Mouse (Mus musculus) monocyte, adult 2 months (primary cell): ENCODE data around the gene Hdac4.

Source experiments
- DNase-seq, 2 experiments: peaks; one replicate each; pipeline ENCODE4 v3.0.0; 2022; ENCODE audit warnings: low spot score in 2 of 2, low read depth in 1 of 2

The Hdac4 gene

GRCm38 (mm10) chr1:91978443-91978842, 217.1 kb downstream of the Hdac4 start:
- DNase-seq: no peak

GRCm38 (mm10) chr1:91968710-91969379, 226.7 kb downstream of the Hdac4 start:
- DNase-seq: no peak

- no peak for DNase-seq
These were observed 228.5 kb downstream of the Hdac4 start for GRCm38 (mm10) chr1:91967041-91967440.

- no peak for DNase-seq
These were observed 230.8 kb downstream of the Hdac4 start for GRCm38 (mm10) chr1:91964486-91965335.

GRCm38 (mm10) chr1:91962256-91962655, 233.2 kb downstream of the Hdac4 start:
- DNase-seq: peak in 1 of 2 experiments; percentile 25

- DNase-seq: no peak
These were observed 234.3 kb downstream of the Hdac4 start for GRCm38 (mm10) chr1:91961231-91961630.

- no peak for DNase-seq
These were observed 235.6 kb downstream of the Hdac4 start for GRCm38 (mm10) chr1:91959891-91960290.

GRCm38 (mm10) chr1:91959044-91959443, 236.5 kb downstream of the Hdac4 start:
- DNase-seq: no peak

GRCm38 (mm10) chr1:91956229-91956628, 239.3 kb downstream of the Hdac4 start:
- DNase-seq: no peak

- no peak for DNase-seq
These were observed 240.5 kb downstream of the Hdac4 start for GRCm38 (mm10) chr1:91954954-91955353.

GRCm38 (mm10) chr1:91952912-91953311, 242.6 kb downstream of the Hdac4 start:
- no peak for DNase-seq

GRCm38 (mm10) chr1:91947441-91947840, 248.1 kb downstream of the Hdac4 start:
- DNase-seq: no peak

GRCm38 (mm10) chr1:91942583-91942982, 252.9 kb downstream of the Hdac4 start:
- DNase-seq: no peak

- DNase-seq: no peak
These were observed 253.5 kb downstream of the Hdac4 start for GRCm38 (mm10) chr1:91942031-91942430.

- no peak for DNase-seq
These were observed 254.4 kb downstream of the Hdac4 start for GRCm38 (mm10) chr1:91941094-91941493.

- DNase-seq: no peak
These were observed 260.3 kb downstream of the Hdac4 start for GRCm38 (mm10) chr1:91935171-91935570.

- no peak for DNase-seq
These were observed 261.8 kb downstream of the Hdac4 start for GRCm38 (mm10) chr1:91933681-91934080.

GRCm38 (mm10) chr1:91932221-91932620, 263.3 kb downstream of the Hdac4 start:
- no peak for DNase-seq

GRCm38 (mm10) chr1:91931786-91932185, 263.7 kb downstream of the Hdac4 start:
- no peak for DNase-seq

GRCm38 (mm10) chr1:91931196-91931595, 264.3 kb downstream of the Hdac4 start:
- DNase-seq: no peak

GRCm38 (mm10) chr1:91929051-91929450, 266.4 kb downstream of the Hdac4 start:
- no peak for DNase-seq

GRCm38 (mm10) chr1:91927536-91928315, 267.8 kb downstream of the Hdac4 start:
- no peak for DNase-seq
